Mouse (Mus musculus): Measurements from ENCODE around the gene Gm15517. TPM values are rescaled to one million over a fixed set of nuclear protein-coding genes. Genes with fewer than 3 reads are reported as not detected.
"Not testable (repeated sequence)": the region's sequence is repeated elsewhere in the genome, so short reads cannot be mapped to it uniquely, and the experiment has no call there.

Gm15517 gene
- polyA plus RNA-seq (2016; fragmentation: Nextera tagmentation; extraction: Ambion mirVana): not detected in 2 replicates

DNA sequence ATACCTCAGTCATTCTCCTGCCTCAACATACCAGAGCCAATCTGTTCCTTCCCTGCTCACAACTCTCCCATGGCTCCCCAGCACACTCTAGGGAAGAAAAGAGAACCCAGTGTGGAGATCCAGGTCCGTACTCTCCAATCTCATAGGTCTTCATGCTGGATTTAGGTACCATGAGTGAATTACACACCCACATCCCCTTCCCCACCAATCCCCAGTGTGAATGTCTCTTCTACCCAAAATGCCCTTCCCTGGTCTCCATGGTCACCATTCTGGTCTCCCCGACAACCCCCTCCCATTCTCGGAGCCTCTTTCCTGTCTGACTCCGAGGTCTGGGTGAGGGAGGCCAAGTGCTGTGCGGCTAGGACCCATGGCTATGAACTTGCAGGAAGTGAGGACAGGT is at the start of gene Gm15517:
Gm15517 (plus strand) TSS at position 301 of the 400 bp plus-strand sequence.
- Histone ChIP-seq H3K9me3 (no peaks in the 10 kb centered on the region), H3K4me2 (no peak within 1 kb of the TSS), H3K36me3 (no peaks in the 10 kb centered on the region), H3K27ac (no peak within 1 kb of the TSS), H3K9ac (replicated peaks) (0 out of 2 replicates have a peak within 1 kb of the TSS, but pooled peaks have one; percentile 2), H3K4me3 (replicated peaks) (no peak within 1 kb of the TSS), H3K4me1 (replicated peaks) (peaks cover 6% of the 10 kb centered on the region), H3K27me3 (peaks cover 42% of the 10 kb centered on the region)
- ATAC-seq (ENCODE audit: insufficient number of reproducible peaks, insufficient read depth, low FRiP score, low TSS enrichment, low read depth): no peak
- 61% methylated on average over 5 of the region's 5 CpGs for WGBS

DNA sequence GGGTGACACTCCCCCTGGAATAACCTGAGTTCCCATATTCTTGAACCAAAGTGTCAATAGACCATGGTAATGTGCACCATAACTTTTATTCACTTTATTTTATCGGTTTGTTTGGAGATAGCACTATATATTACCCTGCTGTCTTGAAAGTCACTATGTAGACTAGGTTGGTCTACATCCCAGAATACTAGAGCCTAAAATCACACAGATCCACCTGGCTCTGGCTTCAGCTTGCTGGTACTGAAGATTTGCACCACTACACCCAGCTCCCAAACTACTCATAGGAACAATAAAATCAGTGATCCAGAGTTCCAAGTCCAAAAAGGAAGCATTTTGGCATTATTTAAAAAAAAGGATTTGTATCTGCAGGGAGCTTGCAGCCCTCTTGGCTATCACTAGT is 45.6 kb upstream of the Gm15517 start, which contains the start of gene Klk1b5:
Klk1b5 (plus strand) TSS at position 301 of the 400 bp plus-strand sequence.
- WGBS: 87% methylated on average over 1 of the region's 1 CpGs
- Histone ChIP-seq H3K9ac (replicated peaks) (no peak within 1 kb of the TSS), H3K27me3 (0 out of 2 replicates have a peak, but pooled peaks cover 11% of the 10 kb centered on the region), H3K4me3 (replicated peaks) (no peak within 1 kb of the TSS), H3K9me3 (no peaks in the 10 kb centered on the region), H3K4me2 (no peak within 1 kb of the TSS), H3K36me3 (no peaks in the 10 kb centered on the region), H3K4me1 (replicated peaks) (no peaks in the 10 kb centered on the region), H3K27ac (no peak within 1 kb of the TSS)
- no peak for ATAC-seq (ENCODE audit: insufficient number of reproducible peaks, insufficient read depth, low FRiP score, low TSS enrichment, low read depth)

DNA sequence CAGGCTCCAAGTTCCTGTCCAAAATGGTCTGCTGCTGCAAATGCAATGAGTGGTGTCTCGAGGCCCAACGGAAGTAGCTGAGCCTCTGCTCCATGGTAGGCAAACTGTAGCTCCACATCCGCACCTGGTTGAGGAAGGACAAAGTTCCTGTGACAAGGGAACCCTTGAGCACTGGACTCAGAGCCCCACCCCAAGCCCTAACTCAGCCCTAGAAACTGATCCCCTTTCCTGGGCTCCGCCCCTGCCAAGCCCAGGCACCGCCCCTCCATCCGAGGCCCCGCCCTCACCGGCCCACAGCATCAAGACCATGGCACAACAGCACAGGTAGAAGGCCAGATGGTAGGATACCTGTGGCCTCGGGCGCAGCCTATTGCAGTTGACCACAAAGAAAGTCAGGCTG is 39.6 kb upstream of the Gm15517 start:
- H3K9me3 ChIP-seq; H3K9ac ChIP-seq (replicated peaks); H3K4me1 ChIP-seq (replicated peaks); H3K4me2 ChIP-seq; H3K27ac ChIP-seq; ATAC-seq (ENCODE audit: insufficient number of reproducible peaks, insufficient read depth, low FRiP score, low TSS enrichment, low read depth); H3K27me3 ChIP-seq; H3K36me3 ChIP-seq; H3K4me3 ChIP-seq (replicated peaks): not testable (repeated sequence)
- WGBS: 67% methylated on average over 9 of the region's 10 CpGs

DNA sequence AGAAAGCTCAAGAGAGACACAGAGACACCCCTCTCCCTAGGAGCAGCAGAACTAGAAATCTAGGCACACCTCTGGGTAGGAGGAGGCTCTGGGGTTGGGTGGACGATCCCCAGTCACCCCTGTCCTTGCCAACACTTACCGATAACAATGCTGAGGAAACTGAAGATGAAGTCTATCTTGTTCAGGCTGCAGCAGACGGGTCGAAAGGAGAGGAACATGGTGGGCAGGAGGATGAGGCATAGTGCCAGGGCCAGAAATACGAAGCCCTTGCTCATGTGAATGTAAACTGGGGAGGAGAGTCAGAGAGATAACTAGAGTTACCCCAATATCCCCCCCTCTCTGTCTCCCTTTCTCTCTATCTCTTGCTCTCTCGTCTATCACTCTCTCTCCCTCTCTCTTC is 38.9 kb upstream of the Gm15517 start:
- H3K9me3 ChIP-seq; H3K36me3 ChIP-seq; ATAC-seq (ENCODE audit: insufficient number of reproducible peaks, insufficient read depth, low FRiP score, low TSS enrichment, low read depth); H3K9ac ChIP-seq (replicated peaks); H3K4me1 ChIP-seq (replicated peaks); H3K27me3 ChIP-seq; H3K4me3 ChIP-seq (replicated peaks); H3K4me2 ChIP-seq; H3K27ac ChIP-seq: not testable (repeated sequence)
- 79% methylated on average over 6 of the region's 6 CpGs for WGBS

DNA sequence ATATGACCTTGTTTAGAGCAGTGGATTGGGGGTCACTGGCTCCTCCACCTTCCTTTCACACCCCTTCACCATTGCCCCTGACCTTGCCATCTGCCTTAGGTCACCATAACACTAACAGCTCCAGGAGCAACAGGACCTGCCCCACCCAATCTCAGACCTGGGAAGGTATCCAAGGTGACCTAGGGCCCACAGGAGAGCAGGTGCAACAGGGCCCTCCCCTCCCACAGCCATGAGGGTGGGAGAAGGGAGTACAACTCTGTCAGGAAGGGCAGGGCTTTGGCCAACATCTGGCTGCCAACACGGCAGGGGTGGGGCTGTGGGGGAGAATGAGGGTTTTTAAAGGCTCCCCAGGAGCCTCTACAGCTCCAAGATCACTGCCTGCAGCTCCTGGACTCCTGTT is 36.2 kb upstream of the Gm15517 start, which contains the start of gene Klk1:
Klk1 (plus strand) TSS at position 285 of the 400 bp plus-strand sequence.
- Histone ChIP-seq H3K9me3 (no peaks in the 10 kb centered on the region), H3K27ac (no peak within 1 kb of the TSS), H3K9ac (replicated peaks) (no peak within 1 kb of the TSS), H3K4me1 (replicated peaks) (no peaks in the 10 kb centered on the region), H3K4me3 (replicated peaks) (no peak within 1 kb of the TSS), H3K27me3 (0 out of 2 replicates have a peak, but pooled peaks cover 2% of the 10 kb centered on the region), H3K4me2 (no peak within 1 kb of the TSS), H3K36me3 (no peaks in the 10 kb centered on the region)
- 57% methylated on average over 1 of the region's 1 CpGs for WGBS
- ATAC-seq (ENCODE audit: insufficient number of reproducible peaks, insufficient read depth, low FRiP score, low TSS enrichment, low read depth): no peak

DNA sequence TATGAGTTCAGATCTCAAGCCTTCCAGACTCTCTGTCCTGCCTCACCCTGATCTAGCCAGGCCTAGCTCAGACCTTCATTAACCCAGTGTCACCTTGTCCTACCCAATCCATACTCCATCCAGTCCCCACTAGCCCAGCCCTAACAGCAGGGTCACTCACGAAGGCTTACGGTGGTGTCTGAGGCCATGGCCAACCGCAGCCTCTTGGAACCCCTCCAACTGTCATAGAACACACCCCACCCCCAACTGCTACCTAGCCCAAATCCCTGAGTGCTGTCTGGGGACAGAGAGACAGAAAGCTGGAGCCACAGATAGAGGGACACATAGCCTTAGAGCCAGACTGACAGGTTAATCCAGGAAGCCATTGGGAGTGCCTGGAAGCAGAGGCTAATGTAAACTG is 25.3 kb upstream of the Gm15517 start, which contains the start of gene Gm36864:
Gm36864 (plus strand) TSS at position 269 of the 400 bp plus-strand sequence.
- H3K27me3 ChIP-seq: peaks cover 4% of the 10 kb centered on the region; the same call in 1 of the 2 replicates
- H3K9ac ChIP-seq (replicated peaks): no peak within 1 kb of the TSS
- no peaks in the 10 kb centered on the region for H3K36me3 ChIP-seq
- H3K4me2 ChIP-seq: no peak within 1 kb of the TSS
- H3K27ac ChIP-seq: no peak within 1 kb of the TSS
- H3K4me3 ChIP-seq (replicated peaks): no peak within 1 kb of the TSS
- no peak for ATAC-seq (ENCODE audit: insufficient number of reproducible peaks, insufficient read depth, low FRiP score, low TSS enrichment, low read depth)
- no peaks in the 10 kb centered on the region for H3K4me1 ChIP-seq (replicated peaks)
- 73% methylated on average over 3 of the region's 3 CpGs for WGBS
- H3K9me3 ChIP-seq: no peaks in the 10 kb centered on the region

DNA sequence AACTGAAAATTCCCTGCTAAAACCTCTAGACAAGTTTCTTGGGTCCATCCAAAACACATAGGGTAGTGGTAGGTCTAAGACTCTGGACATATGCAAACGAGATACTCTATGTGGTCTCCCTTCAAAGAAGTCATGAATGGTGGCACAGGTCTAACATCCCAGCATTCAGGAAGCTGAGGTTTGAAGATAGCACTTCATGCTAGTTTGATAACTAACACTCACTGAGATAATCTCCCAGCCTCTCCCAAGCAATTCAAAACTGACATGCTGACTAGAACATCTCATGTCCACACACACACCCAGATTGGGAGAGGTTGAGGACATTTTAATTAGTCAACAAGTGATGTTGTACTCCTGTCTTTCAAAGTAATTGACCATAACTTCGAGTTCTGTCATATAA is 21.3 kb upstream of the Gm15517 start:
- H3K27ac ChIP-seq: no peak overlapping the region
- H3K4me2 ChIP-seq: no peak overlapping the region
- peaks cover 4% of the 10 kb centered on the region; the same call in 1 of the 2 replicates for H3K27me3 ChIP-seq
- H3K9me3 ChIP-seq: no peaks in the 10 kb centered on the region
- no peak overlapping the region for H3K9ac ChIP-seq (replicated peaks)
- no peak overlapping the region for H3K4me3 ChIP-seq (replicated peaks)
- WGBS: 45% methylated on average over 2 of the region's 2 CpGs
- H3K36me3 ChIP-seq: no peaks in the 10 kb centered on the region
- no peaks in the 10 kb centered on the region for H3K4me1 ChIP-seq (replicated peaks)
- ATAC-seq (ENCODE audit: insufficient number of reproducible peaks, insufficient read depth, low FRiP score, low TSS enrichment, low read depth): no peak

DNA sequence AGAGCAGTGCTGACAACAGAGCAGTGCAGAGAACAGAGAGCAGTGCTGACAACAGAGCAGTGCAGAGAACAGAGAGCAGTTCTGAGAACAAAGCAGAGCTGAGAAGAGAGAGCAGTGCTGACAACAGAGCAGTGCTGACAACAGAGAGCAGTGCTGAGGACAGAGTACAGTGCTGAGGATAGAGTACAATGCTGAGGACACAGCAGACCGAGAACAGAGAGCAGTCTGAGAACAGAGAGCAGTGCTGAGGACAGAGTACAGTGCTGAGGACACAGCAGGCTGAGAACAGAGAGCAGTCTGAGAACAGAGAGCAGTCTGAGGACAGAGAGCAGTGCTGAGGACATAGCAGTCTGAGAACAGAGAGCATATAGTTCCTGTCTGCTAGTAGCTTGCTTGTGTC is 20.5 kb upstream of the Gm15517 start:
- Histone ChIP-seq H3K4me2 (no peak overlapping the region), H3K36me3 (no peaks in the 10 kb centered on the region), H3K4me3 (replicated peaks) (no peak overlapping the region), H3K9ac (replicated peaks) (no peak overlapping the region), H3K9me3 (no peaks in the 10 kb centered on the region), H3K27me3 (peaks cover 4% of the 10 kb centered on the region; the same call in 1 of the 2 replicates), H3K4me1 (replicated peaks) (peaks cover 6% of the 10 kb centered on the region), H3K27ac (no peak overlapping the region)
- ATAC-seq (ENCODE audit: insufficient number of reproducible peaks, insufficient read depth, low FRiP score, low TSS enrichment, low read depth): no peak
- 42% methylated on average over 1 of the region's 1 CpGs for WGBS

DNA sequence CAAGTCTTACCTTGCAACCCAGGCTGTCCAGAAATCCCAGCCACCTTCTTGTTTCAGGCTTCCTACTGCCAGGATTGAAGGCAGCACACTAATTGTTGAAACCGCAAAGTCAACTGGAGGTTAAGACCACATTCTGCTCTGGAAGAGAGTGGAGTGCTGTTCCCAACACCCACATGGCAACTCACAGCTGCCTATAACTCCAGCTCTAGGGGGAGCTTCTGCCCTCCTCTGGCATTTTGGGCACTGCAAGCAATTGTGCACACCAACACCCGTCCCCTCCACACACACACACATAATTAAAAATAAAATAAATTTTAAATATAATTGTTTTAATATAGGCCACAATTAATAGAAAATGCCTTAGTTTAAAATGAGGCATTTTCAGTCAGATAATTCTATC is 20.1 kb upstream of the Gm15517 start:
- Histone ChIP-seq H3K27me3 (peaks cover 4% of the 10 kb centered on the region; the same call in 1 of the 2 replicates), H3K4me3 (replicated peaks) (no peak overlapping the region), H3K9me3 (no peaks in the 10 kb centered on the region), H3K9ac (replicated peaks) (no peak overlapping the region), H3K27ac (no peak overlapping the region), H3K36me3 (no peaks in the 10 kb centered on the region), H3K4me2 (no peak overlapping the region), H3K4me1 (replicated peaks) (peaks cover 6% of the 10 kb centered on the region)
- WGBS: 68% methylated on average over 2 of the region's 2 CpGs
- no peak for ATAC-seq (ENCODE audit: insufficient number of reproducible peaks, insufficient read depth, low FRiP score, low TSS enrichment, low read depth)

DNA sequence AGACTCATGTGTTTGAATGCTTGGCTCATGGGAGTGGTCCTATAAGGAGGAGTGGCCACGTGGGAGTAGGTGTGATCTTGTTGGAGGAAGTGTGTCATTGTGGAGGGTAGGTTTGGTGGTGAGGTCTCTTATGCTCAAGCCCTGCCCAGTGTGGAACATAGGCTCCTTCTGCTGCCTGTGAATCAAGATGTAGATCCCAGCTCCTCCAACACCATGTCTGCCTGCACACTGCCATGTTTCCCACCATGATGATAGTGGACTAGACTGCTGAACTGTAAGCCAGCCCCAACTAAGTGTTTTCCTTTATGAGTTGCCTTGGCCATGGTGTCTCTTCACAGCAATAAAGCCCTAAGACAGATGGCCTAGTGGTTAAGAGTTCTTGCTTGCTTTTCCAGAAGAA is 17.2 kb upstream of the Gm15517 start:
- WGBS: 65% methylated on average over 1 of the region's 1 CpGs
- H3K27me3 ChIP-seq: peaks cover 4% of the 10 kb centered on the region; the same call in 1 of the 2 replicates
- H3K9ac ChIP-seq (replicated peaks): no peak overlapping the region
- H3K4me3 ChIP-seq (replicated peaks): no peak overlapping the region
- H3K9me3 ChIP-seq: no peaks in the 10 kb centered on the region
- H3K36me3 ChIP-seq: peaks cover 14% of the 10 kb centered on the region
- ATAC-seq (ENCODE audit: insufficient number of reproducible peaks, insufficient read depth, low FRiP score, low TSS enrichment, low read depth): no peak
- H3K4me1 ChIP-seq (replicated peaks): peaks cover 16% of the 10 kb centered on the region
- no peak overlapping the region for H3K4me2 ChIP-seq
- no peak overlapping the region for H3K27ac ChIP-seq

DNA sequence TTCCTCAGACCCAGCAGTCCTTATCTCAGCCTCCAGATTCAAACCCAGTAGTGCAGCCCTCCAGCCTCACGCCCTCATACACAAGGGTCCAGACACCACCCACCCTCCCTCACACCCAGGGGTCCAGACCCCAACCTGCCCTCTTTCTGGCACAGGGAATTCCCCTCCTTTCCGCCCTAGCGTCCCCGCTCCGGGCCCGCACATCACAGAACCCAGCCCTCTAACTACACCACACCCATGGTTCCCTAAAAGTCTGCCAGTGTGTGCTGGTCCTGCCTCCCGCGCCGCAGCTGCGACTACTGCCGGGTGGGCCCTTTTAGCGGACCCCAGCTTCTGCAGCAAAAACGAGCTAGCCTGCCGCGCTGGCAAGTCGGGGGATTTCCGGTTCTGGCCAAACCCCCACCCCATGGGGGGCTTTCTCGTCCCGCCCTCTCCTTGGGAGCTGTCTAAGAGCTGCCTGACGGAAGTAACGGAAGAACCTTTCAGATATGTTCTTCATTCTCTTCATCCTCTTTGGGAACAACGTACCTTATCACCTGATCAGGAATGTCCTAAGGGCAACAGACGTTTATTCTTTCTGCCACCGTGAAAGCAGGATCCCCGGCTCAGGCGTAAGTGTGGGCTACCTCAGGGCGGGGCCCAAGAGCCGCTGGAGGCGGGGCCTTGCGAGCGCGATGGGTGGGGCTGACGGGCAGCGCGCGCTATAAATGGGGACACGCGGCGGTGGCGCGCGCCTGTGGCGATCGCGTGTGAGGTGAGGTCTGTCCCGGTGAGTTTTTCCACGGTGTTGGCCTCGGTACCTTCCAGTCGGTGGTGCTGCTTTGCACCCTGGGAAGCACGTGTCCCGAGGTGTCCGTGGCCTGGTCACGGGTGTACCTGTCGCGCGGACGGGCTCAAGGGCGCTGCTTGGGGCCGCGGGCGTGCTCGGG is 14.9 kb upstream of the Gm15517 start, which contains the start of the genes 1700028J19Rik and 2410002F23Rik:
1700028J19Rik (minus strand) TSS at position 641 of the 929 bp plus-strand sequence.
2410002F23Rik (plus strand) TSS at position 668 of the 929 bp plus-strand sequence.
- H3K4me1 ChIP-seq (replicated peaks): peaks cover 16% of the 10 kb centered on the region
- peak; percentile 86 for ATAC-seq (ENCODE audit: insufficient number of reproducible peaks, insufficient read depth, low FRiP score, low TSS enrichment, low read depth)
- H3K4me3 ChIP-seq (replicated peaks): peak within 1 kb of the TSS; percentile 85
- H3K27ac ChIP-seq: peak within 1 kb of the TSS; percentile 95
- no peaks in the 10 kb centered on the region for H3K9me3 ChIP-seq
- under 1% methylated on average over 62 of the region's 62 CpGs for WGBS
- no peaks in the 10 kb centered on the region for H3K27me3 ChIP-seq
- peak within 1 kb of the TSS; percentile 83 for H3K4me2 ChIP-seq
- peak within 1 kb of the TSS; percentile 95 for H3K9ac ChIP-seq (replicated peaks)
- H3K36me3 ChIP-seq: peaks cover 36% of the 10 kb centered on the region

Measured in limb, embryonic 12.5 days (tissue).